Mouse (Mus musculus): ENCODE data around the gene Snrpa1. TPM values are rescaled to one million over a fixed set of nuclear protein-coding genes. Genes with fewer than 3 reads are reported as not detected.
A peak's percentile ranks its signal among the peaks of the same experiment; 100 is the strongest.

Gene Snrpa1
- 159 and 165 TPM in 2 replicates for polyA plus RNA-seq (2015; fragmentation: Nextera tagmentation; extraction: Ambion mirVana)

GRCm38 (mm10) chr7:66058703-66059102 is at the start of gene Snrpa1:
TSS of gene Snrpa1 (plus strand) at chr7:66059003.
- Histone ChIP-seq H3K9ac (replicated peaks) (peak within 1 kb of the TSS; percentile 96; the same call in 1 of the 2 replicates), H3K4me1 (replicated peaks) (peaks cover 19% of the 10 kb centered on the region), H3K36me3 (peaks cover 8% of the 10 kb centered on the region), H3K4me2 (replicated peaks) (peak within 1 kb of the TSS; percentile 87), H3K9me3 (no peaks in the 10 kb centered on the region), H3K27me3 (peaks cover 4% of the 10 kb centered on the region; the same call in 1 of the 2 replicates), H3K4me3 (replicated peaks) (peak within 1 kb of the TSS; percentile 97), H3K27ac (no peak within 1 kb of the TSS)
- WGBS = 82% methylated on average over 1 of the region's 1 CpGs
- ATAC-seq = no peak

- no peaks in the 10 kb centered on the region for H3K36me3 ChIP-seq
- no peak overlapping the region for H3K27ac ChIP-seq
- no peak overlapping the region for H3K4me2 ChIP-seq (replicated peaks)
- H3K4me3 ChIP-seq (replicated peaks) = no peak overlapping the region
- no peaks in the 10 kb centered on the region for H3K27me3 ChIP-seq
- ATAC-seq = no peak
- 84% methylated on average over 6 of the region's 6 CpGs for WGBS
- peaks cover 9% of the 10 kb centered on the region; the same call in 1 of the 2 replicates for H3K4me1 ChIP-seq (replicated peaks)
- no peak overlapping the region for H3K9ac ChIP-seq (replicated peaks)
- no peaks in the 10 kb centered on the region for H3K9me3 ChIP-seq
Measured at GRCm38 (mm10) chr7:66010518-66010917, 48.3 kb upstream of the Snrpa1 start.

- H3K9ac ChIP-seq (replicated peaks) = no peak overlapping the region
- WGBS = 76% methylated on average over 2 of the region's 2 CpGs
- H3K36me3 ChIP-seq = no peaks in the 10 kb centered on the region
- no peaks in the 10 kb centered on the region for H3K9me3 ChIP-seq
- peak; percentile 60 for ATAC-seq
- H3K4me1 ChIP-seq (replicated peaks) = no peaks in the 10 kb centered on the region
- no peaks in the 10 kb centered on the region for H3K27me3 ChIP-seq
- no peak overlapping the region for H3K27ac ChIP-seq
- no peak overlapping the region for H3K4me3 ChIP-seq (replicated peaks)
- no peak overlapping the region for H3K4me2 ChIP-seq (replicated peaks)
Measured at GRCm38 (mm10) chr7:66027747-66028146, 31.1 kb upstream of the Snrpa1 start.

GRCm38 (mm10) chr7:66028766-66029512 is 29.9 kb upstream of the Snrpa1 start:
- H3K4me3 ChIP-seq (replicated peaks) = no peak overlapping the region
- no peaks in the 10 kb centered on the region for H3K9me3 ChIP-seq
- H3K4me1 ChIP-seq (replicated peaks) = no peaks in the 10 kb centered on the region
- no peaks in the 10 kb centered on the region for H3K36me3 ChIP-seq
- H3K27me3 ChIP-seq = no peaks in the 10 kb centered on the region
- H3K27ac ChIP-seq = no peak overlapping the region
- no peak overlapping the region for H3K4me2 ChIP-seq (replicated peaks)
- no peak overlapping the region for H3K9ac ChIP-seq (replicated peaks)
- WGBS = 70% methylated on average over 6 of the region's 6 CpGs
- ATAC-seq = no peak

- Histone ChIP-seq H3K9me3 (no peaks in the 10 kb centered on the region), H3K27me3 (no peaks in the 10 kb centered on the region), H3K4me1 (replicated peaks) (0 out of 2 replicates have a peak, but pooled peaks cover 5% of the 10 kb centered on the region), H3K4me3 (replicated peaks) (no peak overlapping the region), H3K9ac (replicated peaks) (no peak overlapping the region), H3K4me2 (replicated peaks) (no peak overlapping the region), H3K36me3 (no peaks in the 10 kb centered on the region), H3K27ac (no peak overlapping the region)
- 73% methylated on average over 8 of the region's 8 CpGs for WGBS
- no peak for ATAC-seq
Measured at GRCm38 (mm10) chr7:66036809-66037208, 22.0 kb upstream of the Snrpa1 start.

- no peak for ATAC-seq
- no peaks in the 10 kb centered on the region for H3K36me3 ChIP-seq
- no peak overlapping the region for H3K4me2 ChIP-seq (replicated peaks)
- H3K4me3 ChIP-seq (replicated peaks) = no peak overlapping the region
- no peak overlapping the region for H3K9ac ChIP-seq (replicated peaks)
- H3K27me3 ChIP-seq = no peaks in the 10 kb centered on the region
- WGBS = 87% methylated on average over 3 of the region's 3 CpGs
- no peak overlapping the region; the same call in 1 of the 2 replicates for H3K27ac ChIP-seq
- no peaks in the 10 kb centered on the region for H3K9me3 ChIP-seq
- 0 out of 2 replicates have a peak, but pooled peaks cover 5% of the 10 kb centered on the region for H3K4me1 ChIP-seq (replicated peaks)
Measured at GRCm38 (mm10) chr7:66038261-66038660, 20.5 kb upstream of the Snrpa1 start.

GRCm38 (mm10) chr7:66038730-66039129 is 20.1 kb upstream of the Snrpa1 start:
- Histone ChIP-seq H3K4me3 (replicated peaks) (no peak overlapping the region), H3K4me1 (replicated peaks) (0 out of 2 replicates have a peak, but pooled peaks cover 10% of the 10 kb centered on the region), H3K27me3 (no peaks in the 10 kb centered on the region), H3K9ac (replicated peaks) (no peak overlapping the region), H3K4me2 (replicated peaks) (no peak overlapping the region), H3K27ac (no peak overlapping the region), H3K36me3 (no peaks in the 10 kb centered on the region), H3K9me3 (no peaks in the 10 kb centered on the region)
- ATAC-seq = no peak
- WGBS = 88% methylated on average over 11 of the region's 11 CpGs

GRCm38 (mm10) chr7:66040026-66040814 is 18.6 kb upstream of the Snrpa1 start:
- no peak for ATAC-seq
- Histone ChIP-seq H3K4me3 (replicated peaks) (no peak overlapping the region), H3K27ac (no peak overlapping the region), H3K36me3 (no peaks in the 10 kb centered on the region), H3K9ac (replicated peaks) (no peak overlapping the region), H3K27me3 (no peaks in the 10 kb centered on the region), H3K4me2 (replicated peaks) (no peak overlapping the region), H3K4me1 (replicated peaks) (peaks cover 24% of the 10 kb centered on the region), H3K9me3 (no peaks in the 10 kb centered on the region)
- 77% methylated on average over 18 of the region's 18 CpGs for WGBS

GRCm38 (mm10) chr7:66043552-66044459 is 15.0 kb upstream of the Snrpa1 start, which contains the start of gene Gm45213:
TSS of gene Gm45213 (plus strand) at chr7:66043602.
- no peak within 1 kb of the TSS for H3K4me2 ChIP-seq (replicated peaks)
- WGBS = 81% methylated on average over 10 of the region's 10 CpGs
- H3K27ac ChIP-seq = no peak within 1 kb of the TSS
- H3K36me3 ChIP-seq = no peaks in the 10 kb centered on the region
- H3K4me3 ChIP-seq (replicated peaks) = no peak within 1 kb of the TSS
- H3K27me3 ChIP-seq = no peaks in the 10 kb centered on the region
- ATAC-seq = 0 out of 2 replicates have a peak, but pooled peaks have one; percentile 56
- no peak within 1 kb of the TSS for H3K9ac ChIP-seq (replicated peaks)
- H3K4me1 ChIP-seq (replicated peaks) = peaks cover 37% of the 10 kb centered on the region
- no peaks in the 10 kb centered on the region for H3K9me3 ChIP-seq

- Histone ChIP-seq H3K9ac (replicated peaks) (no peak overlapping the region), H3K27ac (no peak overlapping the region), H3K4me2 (replicated peaks) (no peak overlapping the region), H3K4me3 (replicated peaks) (no peak overlapping the region), H3K27me3 (no peaks in the 10 kb centered on the region), H3K36me3 (no peaks in the 10 kb centered on the region), H3K9me3 (no peaks in the 10 kb centered on the region), H3K4me1 (replicated peaks) (peaks cover 37% of the 10 kb centered on the region)
- WGBS = 40% methylated on average over 9 of the region's 9 CpGs
- ATAC-seq = peak; percentile 29; the same call in 1 of the 2 replicates
Measured at GRCm38 (mm10) chr7:66044617-66045016, 14.2 kb upstream of the Snrpa1 start.
